Mouse (Mus musculus) embryo, embryonic 10.5 days (tissue): Measurements from ENCODE around the gene Dnttip1.

Experiments used
- DNase-seq: peaks from one replicate; pipeline ENCODE4 v3.0.0-alpha.2; 2015; ENCODE audit warnings: low spot score

The Dnttip1 gene

GRCm38 (mm10) chr2:164783926-164784581, 38.3 kb downstream of the Dnttip1 start:
- peak; percentile 38 for DNase-seq

DNA sequence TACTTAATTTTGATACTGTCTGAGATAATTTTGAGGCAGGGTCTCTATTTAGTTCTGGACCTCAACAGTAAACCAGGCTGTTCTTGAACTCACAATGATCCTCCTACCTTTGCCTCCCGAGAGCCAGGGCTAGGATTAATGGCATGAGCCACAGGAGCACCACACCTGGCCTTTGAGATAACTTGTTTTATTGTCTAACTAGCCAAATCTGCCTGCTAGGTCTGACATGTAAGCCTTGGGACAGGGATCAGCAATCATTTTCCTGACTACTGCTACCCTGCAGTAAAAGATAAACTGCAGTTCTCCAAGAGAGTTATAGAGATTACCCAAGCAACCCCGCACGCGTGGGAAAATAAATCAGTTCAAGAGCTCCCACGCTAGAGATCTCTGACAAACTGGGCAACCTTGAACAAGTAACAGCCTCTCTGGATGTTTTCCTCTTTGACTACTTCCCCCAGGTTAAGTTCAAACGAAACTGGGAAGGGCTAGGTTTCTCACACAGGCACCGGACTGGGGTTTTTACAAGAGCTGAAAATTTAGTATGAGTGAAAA, 39.2 kb downstream of the Dnttip1 start:
- DNase-seq, result no peak

DNA sequence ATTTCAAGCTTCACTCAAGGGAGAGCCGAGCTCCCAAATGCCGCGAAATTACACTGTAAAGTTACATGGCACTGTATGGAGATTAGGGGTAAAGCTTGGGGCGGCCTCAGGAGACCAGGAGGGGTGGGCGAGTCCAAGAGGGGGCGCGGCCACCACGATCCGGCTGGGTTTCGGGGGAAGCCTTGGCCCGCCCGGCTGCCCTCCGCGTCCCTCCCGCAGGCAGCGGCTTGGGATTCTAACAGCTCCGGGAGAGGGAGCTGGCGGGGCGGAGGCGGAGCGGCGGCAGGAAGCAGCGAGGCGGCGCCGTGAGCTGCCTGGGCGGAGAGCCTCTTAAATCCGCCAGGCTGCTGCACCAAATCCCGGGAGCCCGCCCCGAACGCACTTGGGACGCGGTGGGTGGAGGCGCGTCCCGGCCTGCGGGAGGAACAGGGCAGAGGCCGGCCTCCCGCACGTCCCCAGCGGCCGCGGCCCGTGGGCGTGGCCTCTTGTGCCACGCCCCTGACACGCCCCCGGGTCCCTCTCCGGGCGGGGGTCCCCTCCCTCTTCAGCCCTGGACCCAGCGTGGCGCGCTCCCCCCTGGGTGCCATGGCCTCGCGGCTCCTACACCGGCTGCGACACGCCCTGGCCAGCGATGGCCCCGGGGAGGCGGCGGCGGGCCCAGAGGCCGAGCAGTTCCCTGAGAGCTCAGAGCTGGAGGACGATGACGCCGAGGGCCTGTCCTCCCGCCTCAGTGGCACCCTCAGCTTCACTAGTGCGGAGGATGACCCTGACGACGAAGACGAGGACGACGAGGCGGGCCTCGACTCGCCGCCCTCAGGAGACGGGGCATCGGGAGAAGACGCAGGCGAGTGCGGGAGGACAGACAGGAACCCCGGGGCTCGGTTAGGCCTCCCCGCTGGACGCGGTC, 40.0 kb downstream of the Dnttip1 start, which contains the start of gene Snx21:
Snx21 (plus strand) TSS at position 343 of the 907 bp plus-strand sequence.
- DNase-seq, result peak; percentile 89

- DNase-seq, result no peak
Observed at GRCm38 (mm10) chr2:164786388-164786885, 40.7 kb downstream of the Dnttip1 start.

- no peak for DNase-seq
Observed at GRCm38 (mm10) chr2:164787032-164787431, 41.2 kb downstream of the Dnttip1 start.

- no peak for DNase-seq
Observed at GRCm38 (mm10) chr2:164787779-164788178, 42.0 kb downstream of the Dnttip1 start.

GRCm38 (mm10) chr2:164788411-164788810, 42.6 kb downstream of the Dnttip1 start:
- no peak for DNase-seq

DNA sequence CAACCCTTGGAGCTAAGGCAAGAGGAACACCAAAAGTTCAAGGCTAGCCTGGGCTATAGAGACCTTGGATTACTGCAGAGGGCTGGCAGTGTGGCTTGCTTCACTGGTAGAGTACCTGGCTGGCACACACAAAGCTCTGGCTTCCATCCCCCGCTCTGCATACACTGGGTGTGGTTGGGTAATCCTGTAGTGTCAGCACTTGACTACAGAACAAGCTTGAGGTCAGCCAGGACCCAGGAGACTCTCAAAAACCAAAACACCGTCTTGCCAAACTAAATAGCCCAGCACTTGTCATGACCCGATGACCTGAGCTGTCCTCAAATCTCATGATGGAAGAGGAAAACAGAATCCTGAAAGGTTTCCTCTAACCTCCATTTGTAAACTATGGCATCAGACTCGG, 44.7 kb downstream of the Dnttip1 start:
- DNase-seq, result no peak

GRCm38 (mm10) chr2:164791841-164792261, 46.1 kb downstream of the Dnttip1 start:
- no peak for DNase-seq

DNA sequence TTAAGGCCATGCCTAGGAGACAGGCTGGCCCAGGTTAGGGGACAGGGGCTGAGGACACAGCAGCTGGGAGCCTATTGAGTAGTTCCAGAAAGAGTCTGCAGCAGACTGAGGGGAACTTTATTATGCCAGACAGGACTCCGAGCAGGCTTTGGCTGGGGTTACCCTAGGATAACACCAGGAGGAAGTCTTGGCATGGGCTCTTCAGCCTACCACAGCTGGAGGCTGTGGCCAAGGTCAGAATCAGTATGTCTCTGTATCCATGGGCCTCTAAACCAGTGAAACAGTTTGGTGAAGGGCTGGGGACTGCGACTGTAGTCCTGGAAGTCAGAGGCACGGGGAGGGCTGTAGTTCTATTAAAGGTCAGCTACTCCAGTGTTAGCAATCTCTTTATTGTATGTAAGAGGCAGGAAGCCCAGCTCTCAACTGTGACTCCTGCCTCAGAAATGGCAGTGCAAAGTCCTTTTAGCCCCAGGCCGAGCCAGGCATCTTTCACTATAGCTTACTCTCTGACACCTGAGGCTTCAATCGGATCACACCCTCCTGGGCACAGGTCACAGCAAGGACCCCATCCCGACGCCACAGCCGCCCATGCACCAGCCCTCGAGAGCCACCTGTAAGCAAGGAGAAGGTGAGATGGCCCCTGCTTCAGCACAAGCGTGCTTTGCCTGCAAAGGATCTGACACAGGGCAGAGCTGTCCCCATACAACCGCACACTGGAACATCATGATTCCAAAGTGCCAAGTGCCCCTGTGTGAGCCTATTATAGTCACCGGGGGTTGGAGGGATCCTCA, 46.8 kb downstream of the Dnttip1 start:
- DNase-seq, result no peak

DNA sequence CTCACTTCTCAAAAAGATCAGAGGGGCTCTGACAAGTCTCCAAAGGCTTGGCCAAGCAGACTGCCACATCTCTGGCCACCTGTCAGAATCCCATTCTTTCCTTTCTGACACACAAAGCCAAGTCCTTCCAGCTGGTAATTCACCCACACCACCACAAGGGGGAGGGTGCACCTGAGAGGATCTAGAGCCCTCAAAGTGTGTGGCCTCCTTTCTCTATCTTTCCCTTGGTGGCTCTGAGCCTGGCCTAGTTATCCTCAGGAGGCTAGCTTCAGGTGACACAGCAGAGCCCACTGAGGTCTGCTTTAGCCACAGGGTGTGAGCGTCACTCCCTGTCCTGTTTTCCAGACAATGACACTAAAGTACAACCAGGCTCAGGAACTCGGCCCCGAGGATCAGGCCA, 47.5 kb downstream of the Dnttip1 start:
- peak; percentile 77 for DNase-seq

DNA sequence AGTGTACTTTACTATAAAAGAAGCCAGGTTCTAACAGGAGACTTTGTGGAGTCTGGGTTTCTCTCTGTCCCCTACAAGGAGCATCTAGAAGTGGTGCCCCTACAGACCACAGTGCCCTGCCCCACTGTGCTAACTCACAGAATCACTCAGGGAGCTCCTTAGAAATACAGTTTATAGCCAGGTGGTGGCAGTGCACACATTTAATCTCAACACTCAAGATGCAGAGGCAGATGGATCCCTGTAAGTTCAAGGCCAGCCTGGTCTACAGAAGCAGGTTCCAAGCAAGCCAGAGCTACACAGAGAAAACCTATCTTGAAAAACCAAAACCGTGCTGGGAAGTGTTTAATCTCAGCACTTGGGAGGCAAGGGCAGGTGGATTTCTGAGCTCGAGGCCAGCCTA, 48.0 kb downstream of the Dnttip1 start:
- peak; percentile 27 for DNase-seq

- peak; percentile 93 for DNase-seq
Observed at GRCm38 (mm10) chr2:164794293-164794692, 48.5 kb downstream of the Dnttip1 start.

DNA sequence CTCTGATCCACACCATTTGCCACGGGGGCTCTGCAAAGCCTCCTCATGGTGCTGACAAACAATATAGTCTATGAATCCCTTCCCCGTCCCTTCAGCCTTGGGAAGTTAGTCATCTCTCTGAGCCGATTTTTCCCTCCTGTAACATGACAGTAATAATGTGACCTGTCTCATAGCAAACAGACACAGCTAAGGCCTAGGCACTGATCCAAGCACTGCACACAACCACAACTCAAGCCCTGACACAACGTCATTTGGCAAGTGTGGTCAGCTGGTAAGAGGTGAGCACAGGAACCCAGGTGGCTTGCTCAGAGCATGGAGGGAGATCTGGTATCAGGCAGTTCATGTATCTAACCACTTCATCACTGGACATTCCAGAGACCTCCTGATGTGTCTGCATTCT, 50.1 kb downstream of the Dnttip1 start:
- no peak for DNase-seq

DNA sequence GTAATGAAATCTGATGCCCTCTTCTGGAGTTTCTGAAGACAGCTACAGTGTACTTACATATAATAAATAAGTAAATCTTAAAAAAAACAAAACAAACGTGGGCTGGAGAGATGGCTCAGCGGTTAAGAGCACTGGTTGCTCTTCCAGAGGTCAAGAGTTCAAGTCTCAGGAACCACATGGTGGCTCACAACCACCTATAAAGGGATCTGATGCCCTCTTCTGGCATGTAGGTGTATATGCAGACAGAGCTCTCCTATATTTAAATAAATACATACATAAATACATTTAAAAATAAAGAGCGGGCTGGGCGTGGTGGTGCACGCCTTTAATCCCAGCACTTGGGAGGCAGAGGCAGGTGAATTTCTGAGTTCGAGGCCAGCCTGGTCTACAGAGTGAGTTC, 52.8 kb downstream of the Dnttip1 start:
- peak; percentile 33 for DNase-seq

GRCm38 (mm10) chr2:164800252-164801004, 54.6 kb downstream of the Dnttip1 start:
- DNase-seq, result no peak

DNA sequence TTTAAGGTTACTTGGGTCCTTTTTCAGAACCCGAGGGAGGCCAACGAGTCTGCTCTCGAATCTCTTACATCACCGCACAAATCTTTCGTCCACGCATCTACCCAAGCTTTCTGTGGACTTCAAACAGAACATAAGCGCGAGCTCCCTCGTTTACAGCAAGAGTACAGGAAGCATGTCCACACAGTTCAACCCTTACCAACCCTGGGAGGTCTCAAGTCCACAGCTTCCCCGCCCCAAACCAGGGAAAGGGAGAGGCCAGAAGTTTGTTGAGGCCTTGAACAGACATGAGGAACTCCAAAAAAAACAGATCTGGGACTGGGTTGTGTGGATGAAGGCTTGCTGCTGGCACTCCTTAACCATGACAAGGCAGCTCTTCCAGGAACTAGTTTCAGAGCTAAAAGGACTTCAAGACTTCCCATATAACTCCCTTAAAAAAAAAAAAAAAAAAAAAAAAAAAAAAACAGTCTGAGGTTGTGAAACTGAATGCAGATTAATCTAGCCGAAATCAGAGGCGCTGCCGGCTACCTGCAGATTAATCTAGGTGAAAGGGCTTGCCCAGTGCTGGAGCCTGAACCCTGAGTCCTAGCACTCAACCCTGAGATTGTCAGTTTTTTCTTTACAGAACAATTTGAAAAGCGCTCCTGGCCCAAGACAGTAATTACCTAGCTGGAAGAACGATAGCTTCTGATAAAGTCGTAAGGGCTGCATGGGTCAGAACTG, 57.6 kb downstream of the Dnttip1 start:
- DNase-seq, result no peak

DNA sequence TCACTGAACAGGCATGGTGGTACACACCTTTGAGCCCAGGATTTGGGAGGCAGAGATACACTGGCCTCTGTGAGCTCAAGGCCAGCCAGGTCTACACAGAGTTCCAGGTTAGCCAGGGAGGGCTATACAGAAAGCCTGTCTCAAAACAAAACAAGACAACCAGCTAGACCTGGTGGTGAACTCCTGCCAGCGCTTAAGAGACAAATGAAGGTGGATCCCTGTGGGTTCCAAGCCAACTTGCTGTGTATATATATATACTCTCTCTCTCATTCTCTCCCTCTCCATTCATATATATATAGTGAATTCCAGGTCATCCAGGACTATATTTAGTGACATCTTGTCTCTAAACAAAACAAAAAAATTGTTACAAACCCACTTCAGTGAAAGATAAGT, 58.1 kb downstream of the Dnttip1 start:
- no peak for DNase-seq

GRCm38 (mm10) chr2:164804533-164805331, 58.9 kb downstream of the Dnttip1 start, which contains the start of the genes Acot8 and Zswim3:
Gene Acot8, minus strand, starts transcription at chr2:164804882.
Gene Zswim3, plus strand, starts transcription at chr2:164805098.
- DNase-seq, result peak; percentile 99
